Mouse (Mus musculus) lung, postnatal 0 days (tissue): ENCODE data around the gene Vegfa.

ENCODE experiments used
- CTCF ChIP-seq: IDR thresholded peaks from 2 replicates; pipeline ENCODE4 v1.5.1; 2016; ENCODE audit warnings: antibody characterized with exemption, mild to moderate bottlenecking
- EP300 ChIP-seq: IDR thresholded peaks from 2 replicates; pipeline ENCODE4 v1.6.1; 2016; ENCODE audit warnings: antibody characterized with exemption, mild to moderate bottlenecking, control low read depth

- no peak for TF ChIP-seq CTCF
- peak; percentile 91 for TF ChIP-seq EP300
These were observed 60.4 kb downstream of the Vegfa start for GRCm38 (mm10) chr17:45971800-45972199.
